Mouse (Mus musculus) spleen, postnatal 0 days (tissue): ENCODE results near the gene Itgb3. TPM values are rescaled to one million over a fixed set of nuclear protein-coding genes. Genes with fewer than 3 reads are reported as not detected.

ENCODE experiments used
- polyA plus RNA-seq: library from polyadenylated mRNA; unstranded; fragments of >200 nt; fragmentation: Nextera tagmentation; extraction: Ambion mirVana; gene quantifications from 2 replicates; pipeline ENCODE4 v1.2.1, GENCODE M21; 2015

The Itgb3 gene
- polyA plus RNA-seq, result 8.6 and 10.3 TPM in 2 replicates

GRCm38 (mm10) chr11:104607491-104608245 lies at the start of gene Itgb3:
Gene Itgb3 (plus strand): TSS chr11:104608000.

GRCm38 (mm10) chr11:104685548-104685947 lies 77.7 kb downstream of the Itgb3 start, which contains the start of gene Gm11639:
Gene Gm11639 (plus strand): TSS chr11:104685707.

Other genes with a start within 250 kb of the Itgb3 start
- 8.0 and 10.1 TPM in 2 replicates for gene Kansl1, start 139.1 kb upstream of the Itgb3 start, polyA plus RNA-seq
- gene Cdc27, start 57.4 kb upstream of the Itgb3 start, polyA plus RNA-seq, result 23.0 and 23.7 TPM in 2 replicates
- gene Myl4, start 57.3 kb upstream of the Itgb3 start, polyA plus RNA-seq, result 3.0 and 5.5 TPM in 2 replicates
- gene Gm11639, start 77.7 kb downstream of the Itgb3 start, polyA plus RNA-seq, result 0.12 and 0.13 TPM in 2 replicates